Mouse (Mus musculus) megakaryocyte-erythroid progenitor cell, adult 5-6 weeks (primary cell): ENCODE results near the gene Gja10. TPM values are rescaled to one million over a fixed set of nuclear protein-coding genes. Genes with fewer than 3 reads are reported as not detected.
A peak's percentile ranks its signal among the peaks of the same experiment; 100 is the strongest.

Experiments used
- ATAC-seq: replicated peaks from 2 replicates; pipeline ENCODE4 v1.8.0; 2016; ENCODE audit warnings: mild to moderate bottlenecking, inconsistent platforms; ENCODE audit not compliant: severe bottlenecking, poor library complexity, low FRiP score, low TSS enrichment
- total RNA-seq, 2 experiments: library from RNA; stranded (forward) in 1 of 2; stranded (reverse) in 1 of 2; fragments of 200-1000, 215-1000 nt in 1 of 2; fragments of >200 nt in 1 of 2; fragmentation: Nextera tagmentation in 1 of 2; gene quantifications; 2 replicates each; pipeline ENCODE4 v1.2.3; 2014 to 2017

Gene Gja10
- total RNA-seq (2014; fragmentation: Nextera tagmentation) (not detected in 2 replicates), total RNA-seq (2017) (not detected in 2 replicates)

GRCm38 (mm10) chr4:32602660-32603059, at the start of gene Gja10:
TSS of gene Gja10 (minus strand) at chr4:32602760.
- no peak for ATAC-seq

GRCm38 (mm10) chr4:32651669-32652068, 49.1 kb upstream of the Gja10 start:
- peak; percentile 67 for ATAC-seq

- no peak for ATAC-seq
Measured at GRCm38 (mm10) chr4:32621637-32622036, 19.1 kb upstream of the Gja10 start.

GRCm38 (mm10) chr4:32615034-32615881, 12.7 kb upstream of the Gja10 start, which contains the start of gene Casp8ap2:
TSS of gene Casp8ap2 (plus strand) at chr4:32615451.
- ATAC-seq, result peak; percentile 99

GRCm38 (mm10) chr4:32601135-32601534, 1.4 kb downstream of the Gja10 start:
- peak; percentile 94 for ATAC-seq

GRCm38 (mm10) chr4:32588237-32588636, 14.3 kb downstream of the Gja10 start:
- no peak for ATAC-seq

- no peak for ATAC-seq
Measured at GRCm38 (mm10) chr4:32587543-32587942, 15.0 kb downstream of the Gja10 start.

GRCm38 (mm10) chr4:32586596-32586995, 16.0 kb downstream of the Gja10 start:
- ATAC-seq, result peak; percentile 86

- ATAC-seq, result no peak
Measured at GRCm38 (mm10) chr4:32584181-32584580, 18.4 kb downstream of the Gja10 start.

- ATAC-seq, result no peak
Measured at GRCm38 (mm10) chr4:32579850-32580249, 22.7 kb downstream of the Gja10 start.

GRCm38 (mm10) chr4:32575165-32575564, 27.4 kb downstream of the Gja10 start:
- no peak for ATAC-seq

- no peak for ATAC-seq
Measured at GRCm38 (mm10) chr4:32574604-32575003, 28.0 kb downstream of the Gja10 start.

- ATAC-seq, result no peak
Measured at GRCm38 (mm10) chr4:32573586-32573985, 29.0 kb downstream of the Gja10 start.

- ATAC-seq, result peak; percentile 72; the same call in 1 of the 2 replicates
Measured at GRCm38 (mm10) chr4:32572118-32572517, 30.4 kb downstream of the Gja10 start.

- ATAC-seq, result no peak
Measured at GRCm38 (mm10) chr4:32571441-32571840, 31.1 kb downstream of the Gja10 start.

- ATAC-seq, result no peak
Measured at GRCm38 (mm10) chr4:32570939-32571317, 31.6 kb downstream of the Gja10 start.

- ATAC-seq, result no peak
Measured at GRCm38 (mm10) chr4:32569995-32570938, 32.3 kb downstream of the Gja10 start.

- ATAC-seq, result no peak
Measured at GRCm38 (mm10) chr4:32569054-32569453, 33.5 kb downstream of the Gja10 start.

GRCm38 (mm10) chr4:32564918-32565317, 37.6 kb downstream of the Gja10 start:
- ATAC-seq, result no peak

- ATAC-seq, result no peak
Measured at GRCm38 (mm10) chr4:32564416-32564815, 38.1 kb downstream of the Gja10 start.
